Mouse (Mus musculus) gastrocnemius, adult 8-10 months (tissue): ENCODE data around the gene Akap2. TPM values are rescaled to one million over a fixed set of nuclear protein-coding genes. Genes with fewer than 3 reads are reported as not detected.

Experiments used
- DNase-seq, 2 experiments: peaks; one replicate each; pipeline ENCODE4 v3.0.0; 2022; ENCODE audit warnings: low spot score in 2 of 2
- total RNA-seq, 4 experiments: library from RNA; stranded (reverse); gene quantifications; 2 replicates each; pipeline ENCODE4 v1.2.4; 2022

The Akap2 gene
- total RNA-seq, 4 experiments from 2014 or later = 16.7 to 33.5 (median 23.6) TPM

- DNase-seq = no peak
Observed at GRCm38 (mm10) chr4:57904638-57905037, 187.2 kb downstream of the Akap2 start.

- no peak for DNase-seq
Observed at GRCm38 (mm10) chr4:57906708-57907107, 189.3 kb downstream of the Akap2 start.

GRCm38 (mm10) chr4:57908860-57909259 lies 191.4 kb downstream of the Akap2 start:
- DNase-seq = no peak

- DNase-seq = no peak
Observed at GRCm38 (mm10) chr4:57913021-57913420, 195.6 kb downstream of the Akap2 start.

GRCm38 (mm10) chr4:57914193-57915190 lies 197.0 kb downstream of the Akap2 start:
- DNase-seq = no peak

GRCm38 (mm10) chr4:57915216-57915965 lies 197.9 kb downstream of the Akap2 start:
- DNase-seq = peak in 1 of 2 experiments; percentile 9

GRCm38 (mm10) chr4:57916201-57916661 lies 198.8 kb downstream of the Akap2 start, which contains the start of gene D630039A03Rik:
Gene D630039A03Rik (minus strand): TSS chr4:57916297.
- no peak for DNase-seq

GRCm38 (mm10) chr4:57916711-57917110 lies 199.3 kb downstream of the Akap2 start:
- DNase-seq = no peak

GRCm38 (mm10) chr4:57919494-57920423 lies 202.3 kb downstream of the Akap2 start:
- DNase-seq = no peak

- no peak for DNase-seq
Observed at GRCm38 (mm10) chr4:57920522-57920921, 203.1 kb downstream of the Akap2 start.

- DNase-seq = no peak
Observed at GRCm38 (mm10) chr4:57922171-57922570, 204.7 kb downstream of the Akap2 start.

GRCm38 (mm10) chr4:57924556-57925071 lies 207.2 kb downstream of the Akap2 start:
- no peak for DNase-seq

GRCm38 (mm10) chr4:57927464-57928205 lies 210.2 kb downstream of the Akap2 start:
- no peak for DNase-seq

GRCm38 (mm10) chr4:57930559-57931170 lies 213.2 kb downstream of the Akap2 start:
- DNase-seq = no peak

- no peak for DNase-seq
Observed at GRCm38 (mm10) chr4:57934181-57934580, 216.7 kb downstream of the Akap2 start.

GRCm38 (mm10) chr4:57937292-57937691 lies 219.8 kb downstream of the Akap2 start:
- no peak for DNase-seq

- no peak for DNase-seq
Observed at GRCm38 (mm10) chr4:57940631-57941030, 223.2 kb downstream of the Akap2 start.

- no peak for DNase-seq
Observed at GRCm38 (mm10) chr4:57942892-57943291, 225.4 kb downstream of the Akap2 start.
